Mouse (Mus musculus): ENCODE results near the gene Tctex1d2. TPM values are rescaled to one million over a fixed set of nuclear protein-coding genes. Genes with fewer than 3 reads are reported as not detected.
"Not testable (repeated sequence)": the region's sequence is repeated elsewhere in the genome, so short reads cannot be mapped to it uniquely, and the experiment has no call there.

Gene Tctex1d2
- polyA plus RNA-seq, 1 experiment from 2014 or later = 41.5 TPM

- H3K4me3 ChIP-seq (replicated peaks) = no peak overlapping the region
- no peaks in the 10 kb centered on the region for H3K9me3 ChIP-seq (replicated peaks)
- H3K27ac ChIP-seq (replicated peaks) = no peak overlapping the region
- no peaks in the 10 kb centered on the region for H3K36me3 ChIP-seq
- H3K4me1 ChIP-seq = peaks cover 25% of the 10 kb centered on the region
- no peak for ATAC-seq (ENCODE audit: low FRiP score)
- no peak overlapping the region for H3K9ac ChIP-seq (replicated peaks)
- 67% methylated on average over 6 of the region's 6 CpGs for WGBS
- no peak overlapping the region for H3K4me2 ChIP-seq
- H3K27me3 ChIP-seq (replicated peaks) = no peaks in the 10 kb centered on the region
Observed at GRCm38 (mm10) chr16:32434066-32434465, 14.6 kb downstream of the Tctex1d2 start.

DNA sequence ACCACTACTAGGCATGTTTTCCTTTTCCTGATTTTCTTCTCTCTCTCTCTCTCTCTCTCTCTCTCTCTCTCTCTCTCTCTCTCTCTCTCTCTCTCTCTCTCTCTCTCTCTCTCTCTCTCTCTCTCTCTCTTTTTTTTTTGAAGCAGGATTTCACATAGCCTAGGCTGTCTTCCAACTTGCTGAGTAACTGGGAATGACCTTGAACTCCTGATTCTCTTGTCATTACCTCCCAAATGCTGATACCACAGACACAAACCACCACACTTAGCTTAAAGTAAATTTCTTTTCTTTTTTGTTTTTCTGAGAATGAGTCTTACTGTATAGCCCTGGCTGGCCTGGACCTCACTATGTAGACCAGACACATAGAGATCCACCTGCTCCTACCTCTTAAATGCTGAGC lies 15.2 kb downstream of the Tctex1d2 start:
- Histone ChIP-seq H3K36me3 (0 out of 2 replicates have a peak, but pooled peaks cover under 1% of the 10 kb centered on the region), H3K27me3 (replicated peaks) (no peaks in the 10 kb centered on the region), H3K4me3 (replicated peaks) (no peak overlapping the region), H3K9me3 (replicated peaks) (no peaks in the 10 kb centered on the region), H3K27ac (replicated peaks) (no peak overlapping the region), H3K9ac (replicated peaks) (no peak overlapping the region), H3K4me1 (peaks cover 20% of the 10 kb centered on the region), H3K4me2 (no peak overlapping the region)
- no peak for ATAC-seq (ENCODE audit: low FRiP score)

DNA sequence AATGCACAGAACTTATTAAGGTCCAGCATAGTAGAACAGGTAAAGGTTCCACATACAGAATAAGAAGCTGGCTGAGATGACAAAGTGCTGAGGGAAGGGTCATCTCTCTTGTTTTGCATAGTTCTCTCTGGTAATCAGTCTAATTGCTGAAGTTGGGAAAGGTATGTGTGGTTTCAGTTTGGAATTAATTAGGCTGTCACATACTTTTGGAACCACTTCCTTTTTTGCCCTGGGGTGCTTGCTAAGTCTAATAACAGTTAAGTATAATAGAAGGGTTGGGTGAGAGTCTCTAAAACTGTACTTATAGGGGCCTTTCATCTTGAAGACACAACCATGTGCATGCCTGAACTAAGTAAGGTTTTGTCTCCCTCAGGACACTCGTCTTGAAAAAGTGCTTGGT lies 17.2 kb downstream of the Tctex1d2 start:
- Histone ChIP-seq H3K27ac (replicated peaks) (no peak overlapping the region), H3K4me3 (replicated peaks) (no peak overlapping the region), H3K27me3 (replicated peaks) (no peaks in the 10 kb centered on the region), H3K9ac (replicated peaks) (no peak overlapping the region), H3K4me1 (peaks cover 11% of the 10 kb centered on the region), H3K36me3 (0 out of 2 replicates have a peak, but pooled peaks cover 11% of the 10 kb centered on the region), H3K9me3 (replicated peaks) (no peaks in the 10 kb centered on the region), H3K4me2 (no peak overlapping the region)
- WGBS = 80% methylated on average over 1 of the region's 1 CpGs
- no peak for ATAC-seq (ENCODE audit: low FRiP score)

GRCm38 (mm10) chr16:32437266-32437665 lies 17.8 kb downstream of the Tctex1d2 start:
- H3K9ac ChIP-seq (replicated peaks) = no peak overlapping the region
- peaks cover 5% of the 10 kb centered on the region for H3K4me1 ChIP-seq
- no peak overlapping the region for H3K4me2 ChIP-seq
- no peak overlapping the region for H3K27ac ChIP-seq (replicated peaks)
- H3K4me3 ChIP-seq (replicated peaks) = no peak overlapping the region
- no peaks in the 10 kb centered on the region for H3K9me3 ChIP-seq (replicated peaks)
- no peaks in the 10 kb centered on the region for H3K27me3 ChIP-seq (replicated peaks)
- WGBS = 100% methylated on average over 1 of the region's 1 CpGs
- 0 out of 2 replicates have a peak, but pooled peaks cover 11% of the 10 kb centered on the region for H3K36me3 ChIP-seq
- no peak for ATAC-seq (ENCODE audit: low FRiP score)

DNA sequence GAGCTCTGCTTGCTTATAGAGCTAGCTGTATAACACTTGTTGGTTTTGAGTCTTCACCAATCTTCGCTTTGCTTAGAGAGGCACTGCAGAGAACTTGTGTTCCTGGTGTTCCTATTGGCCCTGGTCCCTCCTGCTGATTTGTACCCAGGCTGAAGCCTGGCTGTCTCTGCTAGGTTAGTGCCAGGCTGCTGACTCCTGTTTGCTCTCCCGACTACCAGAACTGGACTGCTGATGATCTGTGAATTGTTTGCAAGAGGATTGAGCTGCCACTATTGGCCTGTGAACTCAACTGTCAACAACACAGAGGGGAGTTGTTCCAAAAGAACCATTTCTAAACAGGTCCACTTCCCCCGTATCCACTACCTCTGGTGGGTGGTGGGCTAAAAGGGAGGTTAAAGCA lies 21.9 kb downstream of the Tctex1d2 start:
- no peaks in the 10 kb centered on the region for H3K4me1 ChIP-seq
- H3K27ac ChIP-seq (replicated peaks) = no peak overlapping the region
- no peak overlapping the region for H3K4me2 ChIP-seq
- H3K9ac ChIP-seq (replicated peaks) = no peak overlapping the region
- H3K9me3 ChIP-seq (replicated peaks) = no peaks in the 10 kb centered on the region
- no peaks in the 10 kb centered on the region for H3K27me3 ChIP-seq (replicated peaks)
- 0 out of 2 replicates have a peak, but pooled peaks cover 11% of the 10 kb centered on the region for H3K36me3 ChIP-seq
- 97% methylated on average over 3 of the region's 3 CpGs for WGBS
- H3K4me3 ChIP-seq (replicated peaks) = no peak overlapping the region
- ATAC-seq (ENCODE audit: low FRiP score) = no peak

GRCm38 (mm10) chr16:32444615-32445014 lies 25.1 kb downstream of the Tctex1d2 start:
- 0 out of 2 replicates have a peak, but pooled peaks cover 11% of the 10 kb centered on the region for H3K36me3 ChIP-seq
- H3K4me2 ChIP-seq; H3K27me3 ChIP-seq (replicated peaks); ATAC-seq (ENCODE audit: low FRiP score); H3K27ac ChIP-seq (replicated peaks); H3K9me3 ChIP-seq (replicated peaks); H3K4me3 ChIP-seq (replicated peaks); H3K4me1 ChIP-seq; H3K9ac ChIP-seq (replicated peaks): not testable (repeated sequence)
- WGBS = 95% methylated on average over 3 of the region's 3 CpGs

DNA sequence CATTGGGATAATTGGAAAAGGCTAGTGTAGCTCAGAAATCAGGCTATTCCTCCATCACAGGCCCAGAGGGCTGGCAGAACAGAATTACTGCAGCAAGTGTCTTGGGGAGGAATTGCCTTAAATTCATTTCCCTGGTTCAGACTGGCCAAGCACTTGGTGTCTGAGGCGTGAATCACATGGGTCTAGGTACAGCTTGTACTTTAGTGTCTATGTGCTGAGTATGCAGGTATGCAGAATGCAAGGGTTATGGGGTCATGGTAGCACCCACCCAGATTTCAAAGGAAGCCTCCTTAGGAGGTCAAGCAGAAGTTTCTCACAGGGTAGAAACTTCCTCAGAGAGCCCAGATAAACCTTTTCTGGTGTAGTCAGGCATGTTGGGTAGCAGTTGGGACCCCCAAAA lies 26.1 kb downstream of the Tctex1d2 start:
- no peak overlapping the region for H3K4me2 ChIP-seq

GRCm38 (mm10) chr16:32446563-32447138 lies 27.1 kb downstream of the Tctex1d2 start:
- ATAC-seq (ENCODE audit: low FRiP score) = no peak
- Histone ChIP-seq H3K27ac (replicated peaks) (no peak overlapping the region), H3K36me3 (0 out of 2 replicates have a peak, but pooled peaks cover 2% of the 10 kb centered on the region), H3K27me3 (replicated peaks) (no peaks in the 10 kb centered on the region), H3K9ac (replicated peaks) (no peak overlapping the region), H3K4me3 (replicated peaks) (no peak overlapping the region), H3K9me3 (replicated peaks) (no peaks in the 10 kb centered on the region), H3K4me1 (no peaks in the 10 kb centered on the region), H3K4me2 (no peak overlapping the region)
- 94% methylated on average over 2 of the region's 2 CpGs for WGBS

More for the DNA sequence above, 26.1 kb downstream of the Tctex1d2 start:
- Histone ChIP-seq H3K4me1 (no peaks in the 10 kb centered on the region), H3K27me3 (replicated peaks) (no peaks in the 10 kb centered on the region), H3K36me3 (0 out of 2 replicates have a peak, but pooled peaks cover 6% of the 10 kb centered on the region), H3K9ac (replicated peaks) (no peak overlapping the region), H3K27ac (replicated peaks) (no peak overlapping the region), H3K4me3 (replicated peaks) (no peak overlapping the region), H3K9me3 (replicated peaks) (no peaks in the 10 kb centered on the region)
- WGBS = 97% methylated on average over 1 of the region's 1 CpGs
- ATAC-seq (ENCODE audit: low FRiP score) = no peak

GRCm38 (mm10) chr16:32449665-32450064 lies 30.2 kb downstream of the Tctex1d2 start:
- H3K9ac ChIP-seq (replicated peaks) = no peak overlapping the region
- WGBS = 89% methylated on average over 3 of the region's 3 CpGs
- no peak overlapping the region for H3K4me3 ChIP-seq (replicated peaks)
- no peaks in the 10 kb centered on the region for H3K4me1 ChIP-seq
- H3K4me2 ChIP-seq = no peak overlapping the region
- H3K27ac ChIP-seq (replicated peaks) = no peak overlapping the region
- peaks cover 19% of the 10 kb centered on the region for H3K36me3 ChIP-seq
- H3K27me3 ChIP-seq (replicated peaks) = no peaks in the 10 kb centered on the region
- no peaks in the 10 kb centered on the region for H3K9me3 ChIP-seq (replicated peaks)
- no peak for ATAC-seq (ENCODE audit: low FRiP score)

- 90% methylated on average over 2 of the region's 2 CpGs for WGBS
- H3K4me2 ChIP-seq = no peak overlapping the region
- H3K4me3 ChIP-seq (replicated peaks) = no peak overlapping the region
- no peak for ATAC-seq (ENCODE audit: low FRiP score)
- H3K4me1 ChIP-seq = no peaks in the 10 kb centered on the region
- H3K36me3 ChIP-seq = peaks cover 20% of the 10 kb centered on the region
- no peaks in the 10 kb centered on the region for H3K9me3 ChIP-seq (replicated peaks)
- no peaks in the 10 kb centered on the region for H3K27me3 ChIP-seq (replicated peaks)
- no peak overlapping the region for H3K27ac ChIP-seq (replicated peaks)
- no peak overlapping the region for H3K9ac ChIP-seq (replicated peaks)
Observed at GRCm38 (mm10) chr16:32450133-32450532, 30.6 kb downstream of the Tctex1d2 start.

- H3K36me3 ChIP-seq = peaks cover 37% of the 10 kb centered on the region
- no peak overlapping the region for H3K9ac ChIP-seq (replicated peaks)
- H3K4me3 ChIP-seq (replicated peaks) = no peak overlapping the region
- H3K27me3 ChIP-seq (replicated peaks) = no peaks in the 10 kb centered on the region
- H3K4me1 ChIP-seq = no peaks in the 10 kb centered on the region
- H3K27ac ChIP-seq (replicated peaks) = no peak overlapping the region
- WGBS = 96% methylated on average over 8 of the region's 8 CpGs
- ATAC-seq (ENCODE audit: low FRiP score) = no peak
- no peaks in the 10 kb centered on the region for H3K9me3 ChIP-seq (replicated peaks)
- H3K4me2 ChIP-seq = no peak overlapping the region
Observed at GRCm38 (mm10) chr16:32453102-32453501, 33.6 kb downstream of the Tctex1d2 start.

GRCm38 (mm10) chr16:32454646-32455045 lies 35.1 kb downstream of the Tctex1d2 start:
- H3K36me3 ChIP-seq = peaks cover 39% of the 10 kb centered on the region
- no peak overlapping the region for H3K4me3 ChIP-seq (replicated peaks)
- 90% methylated on average over 5 of the region's 5 CpGs for WGBS
- H3K4me1 ChIP-seq = no peaks in the 10 kb centered on the region
- H3K9me3 ChIP-seq (replicated peaks) = no peaks in the 10 kb centered on the region
- H3K9ac ChIP-seq (replicated peaks) = no peak overlapping the region
- H3K27me3 ChIP-seq (replicated peaks) = no peaks in the 10 kb centered on the region
- no peak overlapping the region for H3K4me2 ChIP-seq
- ATAC-seq (ENCODE audit: low FRiP score) = no peak
- H3K27ac ChIP-seq (replicated peaks) = no peak overlapping the region
